Mouse (Mus musculus) liver, embryonic 15.5 days (tissue): ENCODE results near the gene Cerkl. TPM values are rescaled to one million over a fixed set of nuclear protein-coding genes. Genes with fewer than 3 reads are reported as not detected.

ENCODE experiments used
- ATAC-seq: fragments of 200-750 bp; cut with Nextera tagmentation; 2 replicates; pipeline ENCODE4 v1.8.0; 2017; ENCODE audit warnings: moderate number of reproducible peaks, mild to moderate bottlenecking, moderate library complexity; ENCODE audit not compliant: insufficient read depth
- H3K27ac ChIP-seq: fragments of 300-500 bp; sonication (generic); replicated peaks from 2 replicates; pipeline ENCODE4 v1.5.1; 2015; ENCODE audit warnings: mild to moderate bottlenecking, inconsistent platforms
- H3K27me3 ChIP-seq: fragments of 300-500 bp; sonication (generic); 2 replicates; pipeline ENCODE4 v1.6.1; 2015; ENCODE audit warnings: mild to moderate bottlenecking, inconsistent platforms
- H3K36me3 ChIP-seq: fragments of 300-500 bp; sonication (generic); replicated peaks from 2 replicates; pipeline ENCODE4 v1.6.1; 2015; ENCODE audit warnings: moderate library complexity, mild to moderate bottlenecking, inconsistent platforms
- H3K4me1 ChIP-seq: fragments of 300-500 bp; sonication (generic); replicated peaks from 2 replicates; pipeline ENCODE4 v1.6.1; 2015; ENCODE audit warnings: inconsistent platforms
- H3K4me2 ChIP-seq: fragments of 300-500 bp; sonication (generic); 2 replicates; pipeline ENCODE4 v1.6.1; 2015; ENCODE audit warnings: moderate library complexity, mild to moderate bottlenecking, inconsistent platforms
- H3K4me3 ChIP-seq: fragments of 300-500 bp; sonication (generic); replicated peaks from 2 replicates; pipeline ENCODE4 v1.5.1; 2015; ENCODE audit warnings: mild to moderate bottlenecking, inconsistent platforms
- H3K9ac ChIP-seq: fragments of 300-500 bp; sonication (generic); 2 replicates; pipeline ENCODE4 v1.6.1; 2015; ENCODE audit warnings: moderate library complexity, mild to moderate bottlenecking, inconsistent platforms
- H3K9me3 ChIP-seq: fragments of 300-500 bp; sonication (generic); replicated peaks from 2 replicates; pipeline ENCODE4 v1.6.1; 2016; ENCODE audit warnings: inconsistent platforms
- WGBS: fragments of 180-500 bp; shearing (Covaris S2); methylation state at CpG from one replicate; pipeline ENCODE4 v1.1.7; 2015; ENCODE audit warnings: mixed read lengths; ENCODE audit not compliant: insufficient replicate concordance; 5-methylcytosine and 5-hydroxymethylcytosine counted together
- polyA plus RNA-seq: library from polyadenylated mRNA; unstranded; fragments of >200 nt; fragmentation: Nextera tagmentation; extraction: Ambion mirVana; gene quantifications from 2 replicates; pipeline ENCODE4 v1.2.1, GENCODE M21; 2015

The Cerkl gene
- polyA plus RNA-seq, 1 experiment from 2014 or later = 4.3 TPM

GRCm38 (mm10) chr2:79371326-79372153 lies 85.0 kb downstream of the Cerkl start:
- Histone ChIP-seq H3K27ac (no peak overlapping the region), H3K9ac (no peak overlapping the region), H3K4me3 (no peak overlapping the region), H3K27me3 (no peaks in the 10 kb centered on the region), H3K9me3 (no peaks in the 10 kb centered on the region), H3K4me1 (no peaks in the 10 kb centered on the region), H3K4me2 (no peak overlapping the region), H3K36me3 (no peaks in the 10 kb centered on the region)
- no peak for ATAC-seq
- 64% methylated on average over 7 of the region's 7 CpGs for WGBS

GRCm38 (mm10) chr2:79370711-79371312 lies 85.8 kb downstream of the Cerkl start:
- Histone ChIP-seq H3K4me1 (no peaks in the 10 kb centered on the region), H3K4me3 (no peak overlapping the region), H3K27me3 (no peaks in the 10 kb centered on the region), H3K27ac (no peak overlapping the region), H3K4me2 (no peak overlapping the region), H3K9ac (no peak overlapping the region), H3K36me3 (no peaks in the 10 kb centered on the region), H3K9me3 (no peaks in the 10 kb centered on the region)
- ATAC-seq = no peak
- 53% methylated on average over 9 of the region's 9 CpGs for WGBS

GRCm38 (mm10) chr2:79369905-79370304 lies 86.7 kb downstream of the Cerkl start:
- Histone ChIP-seq H3K9me3 (no peaks in the 10 kb centered on the region), H3K4me3 (no peak overlapping the region), H3K4me2 (no peak overlapping the region), H3K27me3 (no peaks in the 10 kb centered on the region), H3K27ac (no peak overlapping the region), H3K4me1 (no peaks in the 10 kb centered on the region), H3K9ac (no peak overlapping the region), H3K36me3 (no peaks in the 10 kb centered on the region)
- ATAC-seq = no peak
- WGBS = 64% methylated on average over 4 of the region's 4 CpGs

GRCm38 (mm10) chr2:79369061-79369524 lies 87.5 kb downstream of the Cerkl start:
- H3K4me1 ChIP-seq = no peaks in the 10 kb centered on the region
- H3K4me3 ChIP-seq = no peak overlapping the region
- H3K4me2 ChIP-seq = no peak overlapping the region
- H3K9me3 ChIP-seq = no peaks in the 10 kb centered on the region
- 63% methylated on average over 7 of the region's 7 CpGs for WGBS
- no peak overlapping the region for H3K9ac ChIP-seq
- 0 out of 2 replicates have a peak overlapping the region, but pooled peaks have one; percentile 33 for H3K27ac ChIP-seq
- H3K27me3 ChIP-seq = no peaks in the 10 kb centered on the region
- ATAC-seq = peak; percentile 88
- no peaks in the 10 kb centered on the region for H3K36me3 ChIP-seq

GRCm38 (mm10) chr2:79368661-79369060 lies 87.9 kb downstream of the Cerkl start:
- Histone ChIP-seq H3K4me1 (no peaks in the 10 kb centered on the region), H3K4me3 (no peak overlapping the region), H3K27me3 (no peaks in the 10 kb centered on the region), H3K27ac (peak overlapping the region; percentile 33; the same call in 1 of the 2 replicates), H3K4me2 (peak overlapping the region; percentile 7), H3K9ac (no peak overlapping the region), H3K36me3 (no peaks in the 10 kb centered on the region), H3K9me3 (no peaks in the 10 kb centered on the region)
- WGBS = 75% methylated on average over 12 of the region's 12 CpGs
- no peak for ATAC-seq

- no peak overlapping the region for H3K9ac ChIP-seq
These were observed 88.8 kb downstream of the Cerkl start for GRCm38 (mm10) chr2:79367451-79368450.

GRCm38 (mm10) chr2:79363920-79364319 lies 92.7 kb downstream of the Cerkl start:
- 52% methylated on average over 6 of the region's 6 CpGs for WGBS
- no peak for ATAC-seq

More at GRCm38 (mm10) chr2:79367451-79368450, 88.8 kb downstream of the Cerkl start:
- 59% methylated on average over 18 of the region's 18 CpGs for WGBS
- H3K27me3 ChIP-seq = no peaks in the 10 kb centered on the region
- H3K9me3 ChIP-seq = no peaks in the 10 kb centered on the region
- ATAC-seq = no peak
- H3K27ac ChIP-seq = no peak overlapping the region
- peak overlapping the region; percentile 7; the same call in 1 of the 2 replicates for H3K4me2 ChIP-seq
- no peaks in the 10 kb centered on the region for H3K36me3 ChIP-seq
- no peaks in the 10 kb centered on the region for H3K4me1 ChIP-seq
- H3K4me3 ChIP-seq = no peak overlapping the region

GRCm38 (mm10) chr2:79362029-79362428 lies 94.6 kb downstream of the Cerkl start:
- H3K27me3 ChIP-seq = no peaks in the 10 kb centered on the region
- ATAC-seq = no peak
- no peak overlapping the region for H3K9ac ChIP-seq
- 50% methylated on average over 6 of the region's 6 CpGs for WGBS
- no peaks in the 10 kb centered on the region for H3K4me1 ChIP-seq
- no peak overlapping the region for H3K4me2 ChIP-seq
- no peaks in the 10 kb centered on the region for H3K36me3 ChIP-seq
- H3K4me3 ChIP-seq = no peak overlapping the region
- H3K9me3 ChIP-seq = no peaks in the 10 kb centered on the region
- H3K27ac ChIP-seq = no peak overlapping the region

More at GRCm38 (mm10) chr2:79363920-79364319, 92.7 kb downstream of the Cerkl start:
- H3K4me2 ChIP-seq = no peak overlapping the region
- H3K4me1 ChIP-seq = no peaks in the 10 kb centered on the region
- H3K36me3 ChIP-seq = no peaks in the 10 kb centered on the region
- no peaks in the 10 kb centered on the region for H3K9me3 ChIP-seq
- H3K27ac ChIP-seq = no peak overlapping the region
- H3K9ac ChIP-seq = no peak overlapping the region
- H3K4me3 ChIP-seq = no peak overlapping the region
- H3K27me3 ChIP-seq = no peaks in the 10 kb centered on the region

GRCm38 (mm10) chr2:79357835-79358234 lies 98.8 kb downstream of the Cerkl start:
- Histone ChIP-seq H3K4me1 (no peaks in the 10 kb centered on the region), H3K4me3 (no peak overlapping the region), H3K4me2 (no peak overlapping the region), H3K27me3 (no peaks in the 10 kb centered on the region), H3K9me3 (no peaks in the 10 kb centered on the region), H3K36me3 (no peaks in the 10 kb centered on the region), H3K27ac (no peak overlapping the region), H3K9ac (no peak overlapping the region)
- no peak for ATAC-seq
- 55% methylated on average over 3 of the region's 3 CpGs for WGBS

- no peak for ATAC-seq
- 76% methylated on average over 16 of the region's 16 CpGs for WGBS
- no peaks in the 10 kb centered on the region for H3K36me3 ChIP-seq
- H3K4me1 ChIP-seq = no peaks in the 10 kb centered on the region
- no peak overlapping the region for H3K4me3 ChIP-seq
- no peak overlapping the region for H3K27ac ChIP-seq
- no peak overlapping the region for H3K4me2 ChIP-seq
- H3K27me3 ChIP-seq = no peaks in the 10 kb centered on the region
- H3K9ac ChIP-seq = no peak overlapping the region
- H3K9me3 ChIP-seq = no peaks in the 10 kb centered on the region
These were observed 101.8 kb downstream of the Cerkl start for GRCm38 (mm10) chr2:79354773-79355172.
